Mouse (Mus musculus): ENCODE results near the gene Tnnc2. TPM values are rescaled to one million over a fixed set of nuclear protein-coding genes. Genes with fewer than 3 reads are reported as not detected.

Gene Tnnc2
- polyA plus RNA-seq, 1 experiment from 2014 or later: not detected

GRCm38 (mm10) chr2:164790451-164790850 lies 10.7 kb upstream of the Tnnc2 start:
- DNase-seq (no peak), ATAC-seq (ENCODE audit: insufficient read depth) (no peak)
- Histone ChIP-seq H3K4me2 (no peak overlapping the region), H3K9ac (no peak overlapping the region), H3K27me3 (ENCODE audit: insufficient read depth, low read length) (no peaks in the 10 kb centered on the region), H3K4me1 (ENCODE audit: insufficient read depth) (0 out of 2 replicates have a peak, but pooled peaks cover 5% of the 10 kb centered on the region), H3K27ac (ENCODE audit: low read depth) (no peak overlapping the region), H3K9me3 (ENCODE audit: low read depth, low read length) (no peaks in the 10 kb centered on the region), H3K36me3 (ENCODE audit: insufficient read depth) (peaks cover 54% of the 10 kb centered on the region), H3K4me3 (ENCODE audit: low read depth, low read length) (no peak overlapping the region)
- TF ChIP-seq CTCF (IDR thresholded peaks at IDR 0.05; ENCODE audit: low read depth): no peak
- 55% methylated on average over 4 of the region's 4 CpGs for WGBS

GRCm38 (mm10) chr2:164788411-164788810 lies 8.6 kb upstream of the Tnnc2 start:
- Histone ChIP-seq H3K9ac (no peak overlapping the region), H3K9me3 (ENCODE audit: low read depth, low read length) (no peaks in the 10 kb centered on the region), H3K4me2 (no peak overlapping the region), H3K27ac (ENCODE audit: low read depth) (no peak overlapping the region), H3K4me1 (ENCODE audit: insufficient read depth) (peaks cover 8% of the 10 kb centered on the region; the same call in 1 of the 2 replicates), H3K36me3 (ENCODE audit: insufficient read depth) (peaks cover 39% of the 10 kb centered on the region), H3K4me3 (ENCODE audit: low read depth, low read length) (no peak overlapping the region), H3K27me3 (ENCODE audit: insufficient read depth, low read length) (no peaks in the 10 kb centered on the region)
- no peak for TF ChIP-seq CTCF (IDR thresholded peaks at IDR 0.05; ENCODE audit: low read depth)
- ATAC-seq (ENCODE audit: insufficient read depth) (no peak), DNase-seq (no peak)
- WGBS: 62% methylated on average over 4 of the region's 4 CpGs

GRCm38 (mm10) chr2:164787779-164788178 lies 8.0 kb upstream of the Tnnc2 start:
- no peak overlapping the region for H3K9ac ChIP-seq
- WGBS: 77% methylated on average over 10 of the region's 10 CpGs
- no peak for TF ChIP-seq CTCF (IDR thresholded peaks at IDR 0.05; ENCODE audit: low read depth)
- no peak overlapping the region for H3K4me2 ChIP-seq
- H3K36me3 ChIP-seq (ENCODE audit: insufficient read depth): peaks cover 33% of the 10 kb centered on the region
- peaks cover 8% of the 10 kb centered on the region; the same call in 1 of the 2 replicates for H3K4me1 ChIP-seq (ENCODE audit: insufficient read depth)
- no peak overlapping the region for H3K4me3 ChIP-seq (ENCODE audit: low read depth, low read length)
- no peak for ATAC-seq (ENCODE audit: insufficient read depth)
- no peak for DNase-seq
- H3K27ac ChIP-seq (ENCODE audit: low read depth): no peak overlapping the region
- H3K9me3 ChIP-seq (ENCODE audit: low read depth, low read length): no peaks in the 10 kb centered on the region
- no peaks in the 10 kb centered on the region for H3K27me3 ChIP-seq (ENCODE audit: insufficient read depth, low read length)

- no peaks in the 10 kb centered on the region for H3K27me3 ChIP-seq (ENCODE audit: insufficient read depth, low read length)
- DNase-seq (no peak), ATAC-seq (ENCODE audit: insufficient read depth) (no peak)
- peaks cover 8% of the 10 kb centered on the region; the same call in 1 of the 2 replicates for H3K4me1 ChIP-seq (ENCODE audit: insufficient read depth)
- peak overlapping the region; percentile 88 for H3K4me2 ChIP-seq
- WGBS: 76% methylated on average over 3 of the region's 3 CpGs
- no peak for TF ChIP-seq CTCF (IDR thresholded peaks at IDR 0.05; ENCODE audit: low read depth)
- peak overlapping the region; percentile 70 for H3K4me3 ChIP-seq (ENCODE audit: low read depth, low read length)
- H3K9ac ChIP-seq: peak overlapping the region; percentile 27; the same call in 1 of the 2 replicates
- H3K9me3 ChIP-seq (ENCODE audit: low read depth, low read length): no peaks in the 10 kb centered on the region
- peaks cover 25% of the 10 kb centered on the region for H3K36me3 ChIP-seq (ENCODE audit: insufficient read depth)
- no peak overlapping the region for H3K27ac ChIP-seq (ENCODE audit: low read depth)
Measured at GRCm38 (mm10) chr2:164787032-164787431, 7.3 kb upstream of the Tnnc2 start.

- 4% methylated on average over 15 of the region's 15 CpGs for WGBS
- H3K27me3 ChIP-seq (ENCODE audit: insufficient read depth, low read length): no peaks in the 10 kb centered on the region
- peak overlapping the region; percentile 88 for H3K4me2 ChIP-seq
- DNase-seq (peak; percentile 63), ATAC-seq (ENCODE audit: insufficient read depth) (peak; percentile 3)
- TF ChIP-seq CTCF (IDR thresholded peaks at IDR 0.05; ENCODE audit: low read depth): no peak
- H3K36me3 ChIP-seq (ENCODE audit: insufficient read depth): peaks cover 19% of the 10 kb centered on the region
- peak overlapping the region; percentile 70 for H3K4me3 ChIP-seq (ENCODE audit: low read depth, low read length)
- H3K9ac ChIP-seq: peak overlapping the region; percentile 81
- H3K27ac ChIP-seq (ENCODE audit: low read depth): peak overlapping the region; percentile 92; the same call in 1 of the 2 replicates
- peaks cover 8% of the 10 kb centered on the region; the same call in 1 of the 2 replicates for H3K4me1 ChIP-seq (ENCODE audit: insufficient read depth)
- H3K9me3 ChIP-seq (ENCODE audit: low read depth, low read length): no peaks in the 10 kb centered on the region
Measured at GRCm38 (mm10) chr2:164786388-164786885, 6.7 kb upstream of the Tnnc2 start.

- DNase-seq (peak; percentile 95), ATAC-seq (ENCODE audit: insufficient read depth) (peak; percentile 94)
- Histone ChIP-seq H3K4me1 (ENCODE audit: insufficient read depth) (peaks cover 8% of the 10 kb centered on the region; the same call in 1 of the 2 replicates), H3K4me2 (peak within 1 kb of the TSS; percentile 88), H3K9ac (peak within 1 kb of the TSS; percentile 81), H3K27me3 (ENCODE audit: insufficient read depth, low read length) (no peaks in the 10 kb centered on the region), H3K9me3 (ENCODE audit: low read depth, low read length) (no peaks in the 10 kb centered on the region), H3K27ac (ENCODE audit: low read depth) (peak within 1 kb of the TSS; percentile 92), H3K4me3 (ENCODE audit: low read depth, low read length) (peak within 1 kb of the TSS; percentile 70), H3K36me3 (ENCODE audit: insufficient read depth) (peaks cover 13% of the 10 kb centered on the region)
- under 1% methylated on average over 89 of the region's 89 CpGs for WGBS
- peak; percentile 41 for TF ChIP-seq CTCF (IDR thresholded peaks at IDR 0.05; ENCODE audit: low read depth)
Measured at GRCm38 (mm10) chr2:164785481-164786387, 6.0 kb upstream of the Tnnc2 start, which contains the start of gene Snx21. TSS of gene Snx21 (plus strand) at chr2:164785823.

Data from lung, embryonic 14.5 days (tissue).